Mouse (Mus musculus) lung, postnatal 0 days (tissue): ENCODE measurements around the gene Nacad.

ENCODE experiments used
- CTCF ChIP-seq: IDR thresholded peaks from 2 replicates; pipeline ENCODE4 v1.5.1; 2016; ENCODE audit warnings: antibody characterized with exemption, mild to moderate bottlenecking
- EP300 ChIP-seq: IDR thresholded peaks from 2 replicates; pipeline ENCODE4 v1.6.1; 2016; ENCODE audit warnings: antibody characterized with exemption, mild to moderate bottlenecking, control low read depth

DNA sequence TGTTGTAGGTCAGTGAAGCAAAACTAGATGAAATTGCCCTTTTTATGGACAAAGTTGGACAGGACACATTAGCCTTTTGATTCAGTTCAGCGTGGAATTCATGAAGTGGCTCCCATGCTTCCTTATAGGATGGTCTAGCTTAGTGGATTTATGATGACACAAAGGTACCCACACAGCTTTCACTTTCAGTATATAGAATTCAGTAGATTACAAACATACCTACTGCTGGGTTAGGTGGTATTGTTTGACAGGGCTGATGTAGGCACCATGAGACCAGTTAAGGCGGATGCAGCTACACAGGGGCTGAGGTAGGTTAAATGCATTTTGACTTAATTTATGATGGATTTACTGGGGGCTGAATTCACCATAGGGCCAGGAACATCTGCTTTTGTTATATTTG is 45.9 kb downstream of the Nacad start:
- TF ChIP-seq CTCF (no peak), EP300 (no peak)
